Mouse (Mus musculus): ENCODE measurements around the gene Bnip2. TPM values are rescaled to one million over a fixed set of nuclear protein-coding genes. Genes with fewer than 3 reads are reported as not detected.

Gene Bnip2
- total and polyA plus RNA-seq, 3 experiments = 54.3 to 104 (median 88.1) TPM

DNA sequence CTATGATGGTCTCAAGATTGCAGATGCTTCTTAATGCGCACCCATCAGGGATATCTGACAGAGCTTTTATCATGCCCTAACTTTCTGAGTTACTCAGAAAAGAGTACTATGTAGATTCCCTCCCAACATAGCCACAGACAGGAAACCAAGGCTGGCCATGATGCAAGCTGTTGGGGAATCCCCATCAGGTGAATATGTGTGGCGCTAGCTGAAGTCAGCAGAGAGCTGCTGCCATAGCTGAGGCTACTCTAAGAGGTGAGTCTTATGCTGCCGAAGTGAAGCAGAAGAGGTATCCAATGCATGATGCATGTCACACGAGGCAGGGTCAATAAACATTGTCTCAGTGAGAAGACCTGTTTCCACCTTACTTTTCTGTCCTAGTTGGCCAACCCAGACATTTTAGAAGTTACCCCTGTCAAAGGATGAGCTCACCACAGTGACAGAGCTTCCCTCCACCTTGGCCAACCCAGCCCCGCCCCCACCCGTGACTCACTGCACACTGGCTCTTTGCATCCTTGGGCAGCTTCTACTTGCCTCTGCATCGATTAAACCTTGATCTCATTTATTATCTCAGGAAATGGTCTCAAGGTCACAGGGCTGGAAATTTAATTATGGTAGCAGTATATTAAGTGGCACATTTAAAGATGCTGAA lies 48.3 kb upstream of the Bnip2 start:
- H3K4me1 ChIP-seq (ENCODE audit: control insufficient read depth in 1 of 2, insufficient read depth in 2 of 2) = peaks cover 16 to 45% of the 10 kb centered on the region in 2 experiments
- H3K27me3 ChIP-seq (replicated peaks) = no peaks in the 10 kb centered on the region
- no peak overlapping the region for H3K9ac ChIP-seq (ENCODE audit: insufficient read depth, low read depth)
- H3K4me2 ChIP-seq (ENCODE audit: insufficient read depth, low read depth, poor library complexity, severe bottlenecking) = peak overlapping the region; percentile 32; the same call in 1 of the 2 replicates
- no peaks in the 10 kb centered on the region for H3K9me3 ChIP-seq (replicated peaks; ENCODE audit: low read length)
- peak overlapping the region in 1 of 3 experiments; percentile 20 for H3K4me3 ChIP-seq (replicated peaks in 1 of 3; ENCODE audit: low read depth in 2 of 3, low read length in 2 of 3, poor library complexity in 1 of 3)
- peak; percentile 90 for DNase-seq (ENCODE audit: extremely low read depth)
- in situ Hi-C loops (cut with MboI; ENCODE audit: low pct_ligation_motif_present, low pct_unique_long_range_greater_than_20kb, low sequenced_read_pairs) (no loop called here), dilution Hi-C loops (cut with MboI; ENCODE audit: extremely low pct_ligation_motif_present, extremely low pct_unique_long_range_greater_than_20kb, low sequenced_read_pairs) (no loop called here)
- H3K36me3 ChIP-seq (replicated peaks in 1 of 2; ENCODE audit: control insufficient read depth in 1 of 2, insufficient read depth in 1 of 2, low read length in 1 of 2) = no peaks in the 10 kb centered on the region
- H3K27ac ChIP-seq (ENCODE audit: insufficient read depth, low read depth) = peak overlapping the region; percentile 77
- H3K79me2 ChIP-seq (replicated peaks; ENCODE audit: control insufficient read depth, extremely low read depth, insufficient read depth, poor library complexity, severe bottlenecking) = no peaks in the 10 kb centered on the region
- TF ChIP-seq NRF1 (IDR thresholded peaks at IDR 0.05; ENCODE audit: low read depth, low read length) (no peak), JUN (IDR thresholded peaks at IDR 0.05; ENCODE audit: insufficient read depth, low read depth, low read length) (peak; percentile 49), MAX (IDR thresholded peaks at IDR 0.05; ENCODE audit: low read length) (0 out of 2 replicates have a peak, but pooled peaks have one; percentile 17), JUND (conservative IDR thresholded peaks at IDR 0.05; ENCODE audit: low read depth, low read length) (no peak; the same call in 1 of the 2 replicates), MYC (IDR thresholded peaks at IDR 0.05; ENCODE audit: low read depth, low read length) (peak; percentile 69), CTCF (conservative IDR thresholded peaks at IDR 0.05 in 1 of 2, IDR thresholded peaks at IDR 0.05 in 1 of 2; ENCODE audit: low read depth in 2 of 2, low read length in 2 of 2) (no peak), CHD2 (IDR thresholded peaks at IDR 0.05; ENCODE audit: low read length) (0 out of 2 replicates have a peak, but pooled peaks have one; percentile 40), KAT2A (IDR thresholded peaks at IDR 0.05; ENCODE audit: insufficient replicate concordance, low read length) (no peak), POLR2A (IDR thresholded peaks at IDR 0.05; ENCODE audit: low read depth, low read length) (no peak), EP300 (IDR thresholded peaks at IDR 0.05; ENCODE audit: low read length) (peak; percentile 79), IRF4 (IDR thresholded peaks at IDR 0.05; ENCODE audit: low read depth, low read length) (peak; percentile 76; the same call in 1 of the 2 replicates), BHLHE40 (IDR thresholded peaks at IDR 0.05; ENCODE audit: low read depth, low read length) (peak; percentile 52; the same call in 1 of the 2 replicates), TCF12 (IDR thresholded peaks at IDR 0.05; ENCODE audit: low read depth, low read length) (peak; percentile 33; the same call in 1 of the 2 replicates), POLR2AphosphoS2 (IDR thresholded peaks at IDR 0.05; ENCODE audit: low read depth, low read length) (no peak), SIN3A (IDR thresholded peaks at IDR 0.05; ENCODE audit: low read length) (0 out of 2 replicates have a peak, but pooled peaks have one; percentile 53), E2F4 (IDR thresholded peaks at IDR 0.05; ENCODE audit: insufficient replicate concordance, low read depth, low read length) (0 out of 2 replicates have a peak, but pooled peaks have one; percentile 64), MEF2A (IDR thresholded peaks at IDR 0.05; ENCODE audit: borderline replicate concordance, low read depth, low read length) (peak; percentile 73), ETS1 (conservative IDR thresholded peaks at IDR 0.05; ENCODE audit: low read depth, low read length) (peak; percentile 87)

DNA sequence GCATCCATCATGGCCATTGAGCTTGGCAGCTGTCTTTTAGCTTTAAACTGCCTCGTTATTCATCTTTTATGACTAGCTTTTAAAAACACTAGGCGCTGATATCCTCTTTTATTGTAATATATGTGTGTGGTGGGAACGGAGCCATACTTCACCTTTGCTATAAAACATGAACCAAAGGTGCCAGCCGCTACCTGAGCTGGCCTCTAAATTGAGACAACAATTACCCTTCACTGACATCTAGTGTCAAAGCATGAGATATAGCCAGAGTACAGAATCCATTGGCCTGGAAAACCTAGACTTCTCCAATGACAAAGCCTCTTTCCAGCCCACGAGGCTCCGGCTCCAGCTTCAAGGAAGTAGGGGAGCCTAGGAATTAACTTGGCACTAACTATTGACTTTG lies 47.7 kb upstream of the Bnip2 start:
- Histone ChIP-seq H3K27me3 (replicated peaks) (no peaks in the 10 kb centered on the region), H3K4me1 (ENCODE audit: control insufficient read depth in 1 of 2, insufficient read depth in 2 of 2) (peaks cover 16 to 45% of the 10 kb centered on the region in 2 experiments), H3K9ac (ENCODE audit: insufficient read depth, low read depth) (no peak overlapping the region), H3K27ac (ENCODE audit: insufficient read depth, low read depth) (no peak overlapping the region), H3K79me2 (replicated peaks; ENCODE audit: control insufficient read depth, extremely low read depth, insufficient read depth, poor library complexity, severe bottlenecking) (no peaks in the 10 kb centered on the region), H3K4me3 (replicated peaks in 1 of 3; ENCODE audit: low read depth in 2 of 3, low read length in 2 of 3, poor library complexity in 1 of 3) (no peak overlapping the region), H3K9me3 (replicated peaks; ENCODE audit: low read length) (no peaks in the 10 kb centered on the region), H3K4me2 (ENCODE audit: insufficient read depth, low read depth, poor library complexity, severe bottlenecking) (peak overlapping the region; percentile 23; the same call in 1 of the 2 replicates), H3K36me3 (replicated peaks in 1 of 2; ENCODE audit: control insufficient read depth in 1 of 2, insufficient read depth in 1 of 2, low read length in 1 of 2) (no peaks in the 10 kb centered on the region)
- peak; percentile 36 for TF ChIP-seq SMC3 (IDR thresholded peaks at IDR 0.05; ENCODE audit: low read depth, low read length)
- peak in 1 of 2 experiments; percentile 60; a peak in 2 of 4 replicates for TF ChIP-seq CTCF (conservative IDR thresholded peaks at IDR 0.05 in 1 of 2, IDR thresholded peaks at IDR 0.05 in 1 of 2; ENCODE audit: low read depth in 2 of 2, low read length in 2 of 2)
- TF ChIP-seq POLR2AphosphoS2 (IDR thresholded peaks at IDR 0.05; ENCODE audit: low read depth, low read length) = no peak
- no peak for TF ChIP-seq NRF1 (IDR thresholded peaks at IDR 0.05; ENCODE audit: low read depth, low read length)
- peak; percentile 58 for TF ChIP-seq RAD21 (IDR thresholded peaks at IDR 0.05; ENCODE audit: low read depth, low read length)
- no peak for TF ChIP-seq ELF1 (IDR thresholded peaks at IDR 0.05; ENCODE audit: low read depth, low read length)
- in situ Hi-C loops (cut with MboI; ENCODE audit: low pct_ligation_motif_present, low pct_unique_long_range_greater_than_20kb, low sequenced_read_pairs) = no loop called here
- no peak for DNase-seq (ENCODE audit: extremely low read depth)
- dilution Hi-C loops (cut with MboI; ENCODE audit: extremely low pct_ligation_motif_present, extremely low pct_unique_long_range_greater_than_20kb, low sequenced_read_pairs) = no loop called here

Data from CH12.LX (cell line).